Mouse (Mus musculus) megakaryocyte progenitor cell, adult 5-6 weeks (primary cell): ENCODE measurements around the gene Baz1b. TPM values are rescaled to one million over a fixed set of nuclear protein-coding genes. Genes with fewer than 3 reads are reported as not detected.

Source experiments
- ATAC-seq: replicated peaks from 2 replicates; pipeline ENCODE4 v1.8.0; 2016; ENCODE audit warnings: mild to moderate bottlenecking, moderate TSS enrichment, inconsistent platforms; ENCODE audit not compliant: poor library complexity
- total RNA-seq, 2 experiments: library from RNA; stranded (forward) in 1 of 2; stranded (reverse) in 1 of 2; fragments of 157-497, 149-512 nt in 1 of 2; fragments of 200-1000 nt in 1 of 2; gene quantifications; 2 replicates each; pipeline versions ENCODE4 v1.2.3 to v1.2.4; 2015 to 2017

Baz1b gene
- total RNA-seq, 2 experiments from 2014 or later, result 90.2 to 128 TPM

DNA sequence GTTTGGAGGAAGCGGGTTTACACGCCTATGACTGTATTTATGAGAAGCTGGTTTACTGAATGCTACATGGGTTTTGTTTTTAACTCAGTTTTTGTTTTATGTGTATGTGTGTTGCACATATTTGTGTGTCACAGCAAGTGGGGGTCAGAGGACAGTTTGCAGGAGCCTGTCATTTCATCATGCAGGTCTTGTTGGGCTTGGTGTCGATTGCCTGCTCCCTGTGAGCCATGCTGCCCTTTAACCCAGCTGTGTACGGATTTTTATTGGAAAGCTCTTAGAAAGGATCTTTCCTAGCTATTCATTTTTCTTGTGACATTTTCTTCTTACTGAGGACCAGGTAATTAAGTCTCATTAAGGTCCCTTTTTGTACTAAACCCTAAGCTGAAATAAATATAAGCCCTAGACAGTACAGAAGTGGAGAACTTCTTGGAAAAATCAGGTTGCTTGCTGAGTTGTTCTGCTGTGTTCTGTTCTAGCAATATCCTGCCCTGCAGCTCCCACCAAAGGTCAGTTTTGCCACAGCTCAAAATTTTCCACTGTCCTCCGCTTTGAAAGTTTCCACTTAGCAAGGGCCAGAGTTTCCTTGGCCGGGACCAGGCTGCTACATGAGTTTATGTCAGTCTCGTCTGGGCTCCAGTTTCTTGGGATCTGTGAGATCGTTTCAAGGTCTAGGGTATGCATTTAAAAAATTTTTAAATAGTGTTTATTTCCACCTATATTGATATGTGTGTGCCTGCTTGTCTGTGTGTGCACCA is 46.3 kb downstream of the Baz1b start:
- no peak for ATAC-seq

DNA sequence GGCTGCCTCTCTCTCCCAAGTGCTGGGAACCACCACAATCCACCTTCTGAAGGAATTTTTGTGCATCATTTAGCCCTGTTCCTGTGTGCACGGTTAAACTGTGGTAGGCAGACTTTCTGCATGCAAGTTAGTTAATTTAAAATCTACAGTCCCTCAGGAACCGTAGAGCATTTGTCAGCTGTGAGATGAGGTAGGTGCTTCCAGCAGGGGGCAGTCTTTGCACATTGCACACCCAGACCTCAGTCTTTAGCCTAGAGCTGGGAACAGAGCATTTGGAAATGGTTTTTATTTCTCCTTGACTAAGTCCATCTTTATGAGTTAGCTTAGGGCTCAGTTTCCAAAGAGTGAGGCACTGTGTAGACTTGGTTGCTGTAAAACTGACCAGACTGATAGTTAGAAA is 49.5 kb downstream of the Baz1b start:
- peak; percentile 83 for ATAC-seq

DNA sequence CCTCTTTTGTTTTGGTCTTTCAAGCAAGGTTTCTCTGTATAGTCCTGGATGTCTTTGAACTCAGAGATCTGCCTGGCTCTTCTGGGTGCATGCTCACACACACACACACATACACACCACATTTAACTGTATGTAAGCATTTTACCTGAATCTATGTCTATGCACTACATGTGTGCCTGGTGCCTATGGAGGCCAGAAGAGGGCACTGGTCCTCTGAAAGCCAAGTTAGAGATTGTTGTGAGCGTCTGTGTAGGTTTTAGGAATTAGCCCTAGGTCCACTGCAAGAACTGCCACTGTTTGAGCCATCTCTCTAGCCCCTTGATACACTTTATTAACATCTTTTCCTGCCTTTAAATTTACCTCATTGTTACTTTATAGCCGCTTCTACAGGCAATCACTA is 51.8 kb downstream of the Baz1b start:
- ATAC-seq, result no peak

DNA sequence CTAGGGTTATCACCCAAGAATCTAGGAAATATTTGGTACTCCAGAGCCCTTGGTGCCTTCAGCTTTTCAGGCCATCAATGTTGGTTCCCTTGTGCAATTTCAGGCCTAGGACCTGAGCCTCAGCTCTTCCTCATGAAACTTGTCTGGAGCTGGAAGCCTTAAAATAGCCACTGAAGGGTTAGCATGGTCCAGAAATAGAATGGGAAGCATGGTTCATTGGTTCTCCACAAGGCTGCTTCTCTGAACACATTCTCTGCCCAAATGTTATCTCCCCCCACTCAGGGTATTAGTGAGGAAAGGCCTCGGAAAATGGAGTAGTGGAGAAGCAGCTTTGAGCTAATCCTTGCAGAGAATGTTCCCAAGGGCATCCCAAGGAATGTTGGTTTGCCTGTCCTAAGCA is 54.4 kb downstream of the Baz1b start:
- no peak for ATAC-seq

DNA sequence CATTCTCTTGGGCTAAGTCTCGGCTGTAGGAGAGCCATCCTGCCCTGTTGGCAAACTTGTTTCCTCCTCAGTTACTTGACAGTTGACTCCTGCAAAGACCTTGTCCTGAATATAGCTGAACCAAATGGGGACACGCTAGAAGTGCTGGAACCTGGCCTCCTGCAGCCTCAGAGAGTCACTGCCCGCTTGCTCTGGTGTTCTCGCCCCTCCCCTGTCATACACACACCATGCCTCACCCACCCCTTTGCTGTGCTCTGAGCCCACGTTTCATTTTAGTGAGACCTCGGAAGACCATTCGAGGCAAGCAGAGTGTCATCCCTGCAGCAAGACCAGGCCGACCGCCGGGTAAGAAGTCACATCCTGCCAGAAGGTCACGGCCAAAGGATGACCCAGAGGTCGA is 55.1 kb downstream of the Baz1b start:
- no peak for ATAC-seq

DNA sequence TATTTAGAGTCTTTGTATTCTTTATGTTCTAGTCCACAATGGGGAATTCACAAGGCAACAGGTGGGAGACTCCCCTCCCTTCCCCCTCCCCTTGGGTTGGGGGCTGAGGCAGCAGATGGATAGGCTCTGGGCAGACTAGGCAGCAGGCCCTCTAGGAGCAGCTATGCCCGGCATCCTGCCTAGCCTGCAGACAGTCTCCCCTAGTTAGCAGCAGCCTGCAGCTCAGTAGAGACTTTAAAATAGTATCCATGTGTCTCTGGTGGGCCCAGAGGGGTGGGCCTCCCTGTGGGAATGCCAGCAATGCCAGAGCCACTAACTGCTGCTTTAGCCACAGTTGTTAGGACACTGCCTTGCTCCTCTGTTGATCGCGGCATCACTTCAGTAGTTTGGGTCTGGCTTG is 55.5 kb downstream of the Baz1b start:
- no peak for ATAC-seq

DNA sequence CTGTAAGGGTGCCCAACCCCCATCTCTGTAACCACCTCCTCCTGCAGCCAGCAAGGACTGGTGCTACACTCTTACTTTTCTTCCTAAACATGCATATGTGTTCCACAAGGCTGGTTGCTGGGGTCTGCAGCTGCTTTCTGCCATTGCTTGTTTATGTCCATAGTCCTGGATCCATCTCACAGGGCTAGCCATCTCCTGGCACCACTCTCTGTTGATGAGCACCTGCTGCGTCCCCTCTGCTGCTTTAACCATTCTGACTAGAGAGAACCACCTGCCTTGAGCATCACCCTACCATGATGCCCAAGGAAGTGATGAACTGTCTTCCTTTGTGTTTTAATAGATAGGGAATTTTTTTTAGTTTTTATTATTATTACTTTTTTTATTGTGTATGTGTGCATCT is 56.1 kb downstream of the Baz1b start:
- no peak for ATAC-seq

DNA sequence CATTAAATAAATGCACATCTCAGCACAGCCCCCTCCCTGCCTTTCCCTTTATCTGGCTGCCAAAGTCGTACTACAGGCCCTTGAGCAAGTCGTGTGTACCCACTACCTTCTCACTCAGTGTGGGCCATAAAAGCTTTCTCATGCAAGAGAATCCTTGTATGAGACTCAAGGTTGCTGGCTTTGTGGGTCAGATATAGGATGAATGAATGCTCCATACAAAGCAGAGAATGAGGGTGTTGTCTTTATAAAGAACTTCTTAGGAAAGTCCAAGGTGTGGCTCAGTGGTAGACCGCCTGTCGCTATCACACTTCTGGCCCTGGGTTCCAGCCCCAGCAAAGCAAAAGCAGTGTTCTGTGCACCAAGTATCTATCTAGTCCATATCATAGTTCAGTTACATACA is 59.5 kb downstream of the Baz1b start:
- no peak for ATAC-seq

DNA sequence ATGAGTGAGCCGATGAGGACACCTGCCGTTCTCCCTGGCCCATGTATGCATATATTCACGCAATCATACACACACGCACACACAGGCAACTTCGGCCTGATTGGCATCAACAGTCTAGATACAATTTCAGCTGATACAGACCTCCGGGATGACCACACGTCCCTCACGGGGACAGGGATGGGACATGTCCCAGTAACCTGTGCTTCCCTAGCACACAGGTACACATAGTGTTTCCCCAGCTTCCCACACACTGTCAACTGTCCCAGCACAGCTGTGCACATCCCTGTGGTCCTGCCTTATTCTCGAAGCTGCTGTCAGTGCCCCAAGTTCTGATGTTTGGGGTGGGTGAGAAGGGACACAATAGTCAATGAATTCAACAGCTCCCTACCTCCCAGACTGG is 60.3 kb downstream of the Baz1b start:
- no peak for ATAC-seq

DNA sequence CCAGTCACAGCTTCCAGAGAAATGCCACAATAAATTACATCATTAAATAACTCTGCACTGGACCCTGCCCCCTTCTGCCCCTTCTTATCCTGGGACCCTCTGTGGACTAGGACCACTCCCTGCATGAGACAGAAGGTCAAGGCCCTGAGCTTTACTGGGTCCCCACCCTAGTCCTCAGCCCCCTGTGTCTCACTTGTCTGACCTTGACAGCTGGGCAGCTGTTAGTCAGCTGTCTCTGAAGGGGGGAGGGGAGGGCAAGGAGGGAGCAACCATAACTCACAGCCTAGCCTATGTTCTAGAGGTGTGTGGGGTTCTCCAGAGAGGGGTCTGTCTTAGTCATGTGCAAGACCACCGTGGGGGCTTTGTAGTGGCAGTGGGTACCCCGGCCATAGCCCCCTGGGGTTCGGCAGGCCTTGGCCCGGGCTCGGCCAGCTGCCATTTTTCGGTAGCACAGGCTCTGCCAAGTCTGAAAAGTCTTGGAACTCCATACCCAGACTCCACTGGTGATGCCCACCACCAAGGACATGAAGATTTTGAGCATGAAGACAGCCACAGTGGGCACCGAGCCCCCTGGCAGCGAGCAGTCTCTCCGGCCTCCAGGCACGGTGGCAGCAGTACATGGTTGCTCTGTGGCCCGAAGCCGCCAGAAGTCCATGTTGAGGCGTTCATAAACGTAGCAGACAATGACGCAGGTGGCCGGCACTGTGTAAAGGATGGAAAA is 62.1 kb downstream of the Baz1b start:
- no peak for ATAC-seq

DNA sequence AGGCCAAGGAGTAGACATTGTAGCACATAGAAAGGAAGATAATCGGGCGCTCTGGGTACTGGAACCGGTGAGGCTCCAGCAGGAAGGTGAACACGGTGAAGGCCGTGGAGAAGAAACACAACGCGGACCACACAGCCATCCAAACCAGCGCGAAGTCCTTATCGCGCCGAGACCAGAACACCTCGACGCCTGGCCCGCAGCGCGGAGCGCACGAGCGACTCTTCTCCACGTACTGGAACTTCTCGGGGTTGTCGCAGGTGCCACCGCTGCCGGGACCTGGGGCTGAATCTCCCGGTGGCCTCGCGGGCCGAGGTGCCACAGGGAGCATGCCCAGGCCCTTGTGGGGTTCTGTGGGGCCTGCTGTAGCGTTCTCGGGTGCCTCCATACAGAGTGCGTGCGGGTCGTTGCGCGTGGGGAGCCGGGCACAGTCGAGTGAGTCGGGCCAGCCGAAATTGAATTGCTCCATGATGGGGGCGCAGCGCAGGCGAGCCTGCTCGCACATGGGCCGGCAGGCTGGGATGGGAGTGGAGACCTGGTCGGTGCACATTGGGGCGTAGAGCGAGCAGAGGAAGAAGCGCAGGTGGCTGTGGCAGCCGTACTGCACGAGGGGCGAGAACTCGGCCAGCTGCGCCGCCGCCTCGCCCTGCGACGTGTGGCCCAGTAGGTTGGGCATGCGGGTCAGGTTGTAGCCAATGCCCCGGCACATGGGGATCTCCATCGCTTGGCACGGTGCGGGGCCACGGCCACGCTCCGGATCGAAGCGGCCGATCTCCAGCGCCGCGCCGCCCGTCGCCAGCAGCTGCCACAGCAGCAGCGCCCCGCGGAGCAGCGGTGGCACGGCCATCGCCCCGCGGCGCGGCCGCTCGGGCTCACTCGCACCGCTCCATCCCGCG is 63.4 kb downstream of the Baz1b start:
- ATAC-seq, result peak; percentile 26

DNA sequence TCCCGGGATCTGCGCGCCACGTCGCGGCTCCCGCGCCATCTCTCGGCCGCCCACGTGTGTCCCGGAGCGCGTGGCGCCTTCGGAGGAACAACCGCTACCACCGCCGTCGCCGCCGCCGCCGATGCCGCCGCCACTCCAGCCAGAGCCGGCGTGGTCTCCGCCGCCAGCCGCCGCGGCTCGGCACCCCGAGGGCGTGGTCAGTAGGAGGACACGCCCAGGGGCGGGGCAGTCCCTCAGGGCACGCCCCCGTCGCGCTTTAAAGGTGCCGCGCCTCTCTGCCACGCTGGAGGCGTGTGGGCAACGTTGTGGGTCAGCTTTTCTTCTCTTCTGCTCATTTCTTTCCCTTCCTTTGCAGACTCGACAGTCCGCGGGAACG is 64.0 kb downstream of the Baz1b start, which contains the start of gene Fzd9:
Gene Fzd9 (minus strand): TSS at position 152 of the 376 bp plus-strand sequence.
- peak; percentile 94 for ATAC-seq

DNA sequence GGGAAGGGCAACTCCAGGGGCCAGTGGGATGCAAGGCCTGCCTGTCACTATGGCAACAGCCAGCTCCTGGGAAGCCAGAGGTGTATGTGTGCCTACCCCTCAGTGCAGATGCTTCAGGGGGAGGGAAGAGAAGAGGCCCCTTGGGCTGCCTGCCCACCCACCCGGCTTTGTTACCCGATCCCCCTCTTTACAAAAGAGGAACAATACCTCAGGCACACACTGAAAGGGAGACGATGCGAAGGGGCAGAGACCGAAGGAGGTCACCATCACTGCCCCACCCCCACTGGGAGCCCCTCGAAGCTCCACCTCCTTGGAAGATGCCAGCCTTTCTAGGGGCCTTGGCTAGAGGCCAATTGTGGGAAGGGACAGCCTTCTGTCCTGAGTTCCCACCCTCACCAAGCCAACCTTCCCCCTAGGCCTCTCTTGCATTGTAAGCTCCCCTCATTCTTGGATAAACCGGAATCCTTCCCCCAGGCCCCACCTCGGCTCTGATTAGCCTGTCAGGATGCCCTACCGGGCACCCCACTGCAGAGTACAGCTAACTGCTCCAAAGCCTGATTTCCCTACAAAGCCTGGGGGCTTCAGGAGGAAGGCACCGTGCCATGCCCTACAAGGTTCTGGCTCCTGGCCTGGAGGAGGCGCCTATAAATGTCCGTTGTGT is 66.8 kb downstream of the Baz1b start:
- ATAC-seq, result no peak

DNA sequence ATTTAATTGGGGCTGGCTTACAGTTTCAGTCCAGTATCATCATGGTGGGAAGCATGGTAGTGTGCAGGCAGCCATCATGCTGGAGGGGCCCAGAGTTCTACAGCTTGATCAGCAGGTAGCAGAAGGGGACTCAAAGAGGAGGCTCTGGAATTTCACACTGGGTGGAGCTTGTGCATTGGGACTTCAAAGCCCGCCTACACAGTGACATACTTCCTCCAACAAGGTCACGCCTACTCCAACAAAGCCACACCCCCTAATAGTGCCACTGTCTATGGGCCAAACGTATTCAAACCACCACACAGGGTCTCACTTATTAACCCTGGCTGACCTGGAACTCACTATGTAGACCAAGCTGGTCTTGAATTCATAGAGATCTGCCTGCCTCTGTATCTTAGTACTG is 69.1 kb downstream of the Baz1b start:
- ATAC-seq, result no peak

DNA sequence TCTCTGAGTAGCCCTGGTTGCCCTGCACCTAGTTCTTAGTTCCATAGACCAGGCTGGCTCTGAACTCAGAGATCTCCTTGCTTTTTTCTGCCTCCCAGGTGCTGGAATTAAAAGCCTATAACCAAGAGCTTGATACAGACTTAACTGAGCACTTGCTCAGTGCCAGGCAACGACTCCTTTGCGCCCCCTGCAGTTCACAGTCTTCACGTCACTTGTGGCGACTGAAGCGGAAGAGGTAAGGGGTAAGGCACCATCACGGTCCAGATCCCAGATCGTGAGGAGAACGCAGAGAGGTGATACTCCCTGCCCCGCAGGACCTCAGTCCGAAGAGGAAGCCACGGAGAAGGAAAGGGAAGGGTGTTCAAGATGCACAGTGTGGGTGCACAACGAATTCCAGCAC is 70.5 kb downstream of the Baz1b start:
- ATAC-seq, result no peak

DNA sequence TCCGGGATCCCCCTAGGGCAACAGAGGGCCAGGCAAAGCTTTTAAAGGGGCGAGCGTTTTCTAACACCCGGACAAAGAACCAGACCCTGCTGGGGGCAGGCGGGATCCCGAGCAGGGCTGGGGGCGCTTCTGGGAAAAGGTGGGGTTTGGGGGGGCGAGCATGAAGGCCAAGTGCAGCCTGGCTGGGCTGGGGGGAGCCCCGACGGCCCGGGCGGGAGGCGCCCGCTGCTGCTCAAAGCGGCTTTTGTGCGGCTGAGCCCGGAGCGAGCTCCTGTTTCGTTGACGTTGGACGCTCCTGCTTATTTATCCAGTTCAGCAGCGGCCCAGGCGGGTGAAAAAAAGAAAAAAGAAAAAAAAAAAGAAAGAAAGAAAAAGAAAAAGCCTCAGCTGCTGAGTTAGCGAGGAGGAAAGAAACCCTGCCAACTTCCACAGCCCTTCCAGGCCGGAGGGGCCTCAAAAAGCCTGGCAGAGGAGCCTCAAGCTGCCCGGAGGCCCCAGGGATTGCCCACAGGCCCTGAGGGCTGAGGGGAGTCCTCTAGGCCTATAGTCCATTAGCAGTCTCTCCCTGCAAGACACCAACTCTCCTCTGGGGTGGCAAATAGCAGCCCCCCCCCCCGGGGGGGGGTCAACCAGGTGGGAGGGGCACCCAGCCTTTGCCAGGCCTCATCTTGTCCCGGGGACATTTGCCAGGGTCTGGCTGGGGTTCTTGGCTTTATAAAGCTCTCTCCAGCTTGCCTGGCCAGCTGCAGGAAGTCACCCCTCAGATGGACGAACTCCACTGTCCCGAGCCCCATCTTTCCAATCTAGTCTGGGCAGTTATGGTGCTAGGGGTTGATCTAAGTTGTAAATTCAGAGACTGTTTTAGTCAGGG is 71.5 kb downstream of the Baz1b start:
- no peak for ATAC-seq

DNA sequence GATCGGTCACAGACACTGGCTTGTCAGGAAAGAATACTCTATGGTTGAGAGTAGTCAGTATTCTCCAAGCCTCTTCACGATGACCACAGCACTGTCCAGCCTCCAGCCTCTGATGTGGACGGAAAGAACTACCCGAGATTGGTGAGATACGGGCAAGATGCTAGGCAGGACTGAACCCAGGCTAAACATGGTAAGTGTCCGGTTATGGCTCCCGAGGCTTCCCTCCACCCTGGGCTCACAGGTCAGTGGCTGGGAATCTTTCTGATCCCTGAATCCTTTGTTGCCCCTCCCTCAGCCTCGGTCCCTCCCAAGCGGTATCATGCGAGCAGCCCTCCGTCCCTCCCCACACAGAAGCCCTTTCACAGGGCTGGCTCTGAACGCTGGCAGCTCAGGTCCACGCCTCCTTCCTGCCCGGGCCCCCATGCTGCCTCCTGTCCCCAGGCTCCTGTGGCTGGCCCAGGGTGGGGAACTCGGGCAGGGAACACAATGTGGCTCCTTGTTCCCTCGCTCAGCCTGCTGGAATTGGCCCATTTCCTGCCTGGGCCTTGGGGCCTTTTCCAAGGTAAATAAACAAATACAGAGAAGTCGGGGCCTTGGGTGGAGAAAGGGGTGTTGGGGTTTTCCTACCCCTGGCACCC is 76.9 kb downstream of the Baz1b start:
- ATAC-seq, result peak; percentile 67

DNA sequence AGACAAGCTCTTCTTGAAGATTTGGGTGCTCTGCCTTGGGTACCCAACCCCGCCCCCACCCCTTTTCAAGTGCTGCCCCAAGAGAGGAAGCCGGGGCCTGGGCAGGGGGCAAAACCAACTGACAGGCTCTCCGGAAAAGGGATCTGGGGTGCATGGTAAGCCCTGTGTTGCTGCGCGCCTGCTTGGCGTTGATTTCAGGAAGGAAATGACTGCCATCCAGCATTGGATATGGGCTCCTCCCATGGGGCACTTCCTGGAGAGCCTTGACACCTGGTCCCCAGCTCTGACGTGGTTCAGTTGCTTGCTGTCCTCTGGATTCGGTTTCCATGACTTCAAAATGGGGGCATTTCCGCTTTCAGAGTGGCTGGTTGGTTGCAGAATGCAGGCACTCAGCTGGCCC is 77.5 kb downstream of the Baz1b start:
- peak; percentile 96 for ATAC-seq

DNA sequence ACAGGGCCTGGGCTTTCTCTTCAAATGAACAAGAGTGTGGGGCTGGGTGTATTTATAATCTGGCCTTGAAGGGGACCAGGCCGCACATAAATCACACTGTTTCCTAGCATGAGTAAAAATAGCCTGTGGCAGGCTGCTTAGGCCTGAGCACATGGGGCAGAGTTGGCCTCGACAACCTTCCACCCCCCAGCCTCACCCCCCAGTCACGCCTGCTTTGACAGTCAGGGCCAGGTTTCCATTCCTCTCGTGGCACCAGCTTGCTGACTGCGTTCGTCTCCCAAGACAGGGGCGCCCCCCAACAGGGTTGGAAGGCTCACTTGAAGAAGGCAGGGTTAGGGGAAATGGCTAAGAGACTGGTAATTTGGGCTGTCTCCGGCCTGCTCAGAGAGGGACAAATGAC is 82.4 kb downstream of the Baz1b start:
- no peak for ATAC-seq

DNA sequence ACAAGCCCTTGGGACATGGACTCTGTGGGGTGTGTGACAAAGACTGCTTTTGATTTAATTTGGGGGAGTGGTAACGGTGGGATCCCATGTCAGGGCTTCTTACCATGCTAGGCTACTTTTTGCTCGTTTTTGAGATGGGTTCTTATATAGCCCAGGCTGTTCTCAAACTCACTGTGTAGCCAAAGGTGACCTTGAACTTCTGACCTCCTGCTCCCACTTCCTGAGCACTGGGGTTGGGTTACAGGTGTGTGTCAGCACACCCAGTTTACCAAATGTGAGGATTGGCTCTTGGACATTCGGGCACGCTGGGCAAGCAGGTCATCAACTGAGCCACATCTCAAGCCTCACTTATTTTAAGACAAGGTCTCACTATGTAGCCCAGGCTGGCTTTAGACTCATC is 83.3 kb downstream of the Baz1b start:
- no peak for ATAC-seq
